Mouse (Mus musculus) frontal cortex, postnatal 14 days (tissue): Measurements from ENCODE around the gene Zfp488.
A peak's percentile ranks its signal among the peaks of the same experiment; 100 is the strongest.

Experiments
- DNase-seq, 2 experiments: peaks; one replicate each; pipeline ENCODE4 v3.0.0; 2022; ENCODE audit warnings: low spot score in 2 of 2

Zfp488 gene

DNA sequence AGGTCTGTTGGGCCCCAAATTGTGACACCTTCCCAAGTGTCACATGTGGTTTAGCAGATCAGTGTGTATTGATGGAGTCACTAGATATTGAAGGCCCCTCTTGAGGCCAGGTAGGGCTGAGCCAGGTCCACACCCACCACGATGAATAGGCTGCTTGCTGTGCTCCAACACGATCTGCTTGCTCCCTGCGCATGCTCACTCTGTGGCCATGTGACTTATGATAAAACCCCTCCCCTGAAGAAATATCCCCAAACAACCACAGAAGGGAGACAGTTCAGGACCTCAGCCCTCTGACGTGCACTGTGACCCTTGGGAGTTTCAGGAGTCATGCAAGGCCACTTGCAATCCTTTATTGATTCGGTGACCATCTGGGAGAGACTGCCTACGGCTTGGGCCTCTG, 32.4 kb downstream of the Zfp488 start:
- DNase-seq, result no peak

DNA sequence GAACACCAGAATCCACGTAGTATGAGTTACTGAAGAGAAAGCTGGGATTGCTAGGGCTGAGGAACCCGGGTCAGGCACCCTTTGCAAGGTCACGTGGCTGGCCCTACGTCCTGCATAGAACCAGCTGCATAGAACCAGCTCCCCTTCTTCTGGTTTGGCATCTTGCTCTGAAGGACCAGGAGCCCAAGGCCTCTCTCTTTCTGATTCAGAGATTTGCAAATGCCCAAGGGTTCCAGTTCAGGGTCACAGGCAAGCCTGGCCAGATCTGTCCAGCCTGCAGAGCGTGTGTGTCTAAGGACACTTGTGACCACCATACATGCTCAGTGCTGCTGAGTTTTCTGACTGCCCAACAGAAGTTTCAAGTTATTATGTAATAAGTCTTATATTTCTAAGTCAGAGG, 36.3 kb downstream of the Zfp488 start:
- DNase-seq, result no peak

DNA sequence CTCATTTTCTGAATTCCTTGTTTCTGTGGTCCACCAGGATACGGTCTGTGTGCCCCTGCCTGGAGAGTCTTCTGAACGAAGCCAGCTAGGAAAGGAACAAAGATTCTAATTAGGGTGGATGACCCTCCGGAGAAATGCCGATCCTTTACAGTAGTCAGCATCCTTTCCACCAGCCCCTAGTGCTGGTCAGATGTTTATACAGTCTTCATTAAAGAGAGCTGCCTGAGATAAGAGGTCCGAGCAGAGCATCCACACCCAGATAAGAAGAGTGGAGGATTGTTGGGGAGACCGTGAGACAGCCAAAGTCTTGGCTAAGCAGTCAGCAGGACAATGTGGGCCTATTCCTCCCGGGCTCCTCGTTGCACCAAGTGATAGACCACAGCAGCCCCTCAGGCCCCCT, 37.8 kb downstream of the Zfp488 start, which contains the start of gene Gdf2:
Gdf2 (plus strand) TSS at position 301 of the 400 bp plus-strand sequence.
- DNase-seq, result no peak

DNA sequence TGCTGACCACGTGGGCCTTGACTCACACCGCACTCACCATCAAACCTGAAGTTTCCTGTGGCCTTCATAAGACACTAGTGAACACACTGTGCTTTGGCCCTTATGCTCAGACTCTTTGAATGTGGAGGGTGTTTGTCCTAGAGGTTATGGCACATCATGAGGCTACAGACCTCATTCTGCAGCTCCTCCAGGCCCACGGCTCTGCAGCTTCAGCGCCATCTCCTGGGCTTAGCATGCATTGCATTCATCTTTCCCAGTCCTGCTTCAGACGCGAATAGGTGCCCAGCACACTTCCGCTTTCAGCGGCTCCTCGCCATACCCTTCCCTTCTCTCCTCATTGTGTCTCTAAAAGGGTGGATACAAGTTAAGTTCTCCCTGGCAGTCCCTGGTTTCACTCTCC, 39.4 kb downstream of the Zfp488 start:
- DNase-seq, result peak; percentile 45 to 67

DNA sequence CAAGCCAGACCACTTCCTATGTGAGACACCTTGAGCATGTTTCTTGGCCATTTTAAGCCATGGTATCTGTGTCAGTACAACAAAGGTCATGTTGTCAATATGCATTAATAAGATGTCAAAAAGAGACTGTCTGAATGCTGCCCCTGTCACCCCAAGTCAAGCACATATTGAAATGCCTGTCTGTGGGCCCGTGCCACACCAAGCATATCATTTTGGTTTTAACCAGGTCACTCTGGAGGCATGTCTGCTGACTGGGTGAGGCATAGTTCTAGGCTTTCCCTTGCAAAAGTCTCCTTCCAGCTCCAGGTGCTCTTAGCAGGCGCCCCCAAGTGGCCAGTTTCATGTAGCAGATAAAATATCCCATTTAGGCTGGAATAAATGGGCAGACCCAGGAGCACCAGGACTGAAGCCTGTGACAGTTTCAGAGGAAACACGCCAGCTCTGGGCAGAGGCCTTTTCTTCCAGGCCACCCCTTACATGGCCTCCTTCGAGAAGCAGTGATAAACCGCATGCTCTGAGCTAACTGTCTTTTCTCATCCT, 44.7 kb downstream of the Zfp488 start:
- DNase-seq, result peak in 1 of 2 experiments; percentile 56

DNA sequence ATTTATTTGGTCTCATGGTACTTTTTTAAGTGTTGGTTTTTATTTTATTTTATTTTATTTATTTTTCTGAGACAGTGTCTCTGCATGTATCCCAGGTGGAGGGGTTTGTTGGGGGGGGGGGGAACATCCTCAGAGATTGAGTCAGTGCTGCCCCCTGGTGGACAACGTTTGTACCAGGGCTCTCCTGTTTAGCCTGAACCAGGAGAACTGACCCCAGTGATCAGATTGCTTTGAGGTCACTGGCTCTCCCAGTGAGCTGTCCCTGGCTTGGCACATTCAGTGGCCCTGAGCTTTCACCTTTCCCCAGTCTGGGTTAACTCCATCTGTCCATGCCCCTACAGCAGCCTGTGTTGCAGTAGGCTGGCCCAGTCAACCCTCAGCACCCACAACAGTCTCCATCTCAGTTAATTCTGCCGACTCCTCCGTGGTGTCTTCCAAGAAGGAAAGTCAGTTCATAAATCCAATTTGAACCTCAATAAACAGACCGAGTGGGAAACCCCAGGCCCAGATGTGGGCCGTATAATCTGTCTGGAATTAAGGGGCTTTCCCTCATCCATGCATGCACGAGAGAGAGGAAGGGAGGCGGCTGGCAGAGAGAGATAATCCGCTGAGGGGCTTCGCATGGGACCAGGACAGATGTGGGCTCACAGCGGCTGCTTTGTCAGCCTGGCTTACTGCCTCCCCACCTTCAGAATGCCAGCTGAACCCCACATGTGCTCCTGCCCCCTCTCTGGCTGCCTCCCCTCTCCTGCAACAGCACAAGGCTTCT, 45.4 kb downstream of the Zfp488 start:
- peak in 1 of 2 experiments; percentile 49 for DNase-seq

DNA sequence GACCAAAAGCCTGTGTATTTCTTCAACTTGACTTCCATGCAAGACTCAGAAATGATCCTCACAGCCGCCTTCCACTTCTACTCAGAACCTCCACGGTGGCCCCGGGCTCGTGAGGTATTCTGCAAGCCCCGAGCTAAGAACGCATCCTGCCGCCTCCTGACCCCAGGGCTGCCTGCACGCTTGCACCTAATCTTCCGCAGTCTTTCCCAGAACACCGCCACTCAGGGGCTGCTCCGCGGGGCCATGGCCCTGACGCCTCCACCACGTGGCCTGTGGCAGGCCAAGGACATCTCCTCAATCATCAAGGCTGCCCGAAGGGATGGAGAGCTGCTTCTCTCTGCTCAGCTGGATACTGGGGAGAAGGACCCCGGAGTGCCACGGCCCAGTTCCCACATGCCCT, 46.7 kb downstream of the Zfp488 start:
- DNase-seq, result no peak

DNA sequence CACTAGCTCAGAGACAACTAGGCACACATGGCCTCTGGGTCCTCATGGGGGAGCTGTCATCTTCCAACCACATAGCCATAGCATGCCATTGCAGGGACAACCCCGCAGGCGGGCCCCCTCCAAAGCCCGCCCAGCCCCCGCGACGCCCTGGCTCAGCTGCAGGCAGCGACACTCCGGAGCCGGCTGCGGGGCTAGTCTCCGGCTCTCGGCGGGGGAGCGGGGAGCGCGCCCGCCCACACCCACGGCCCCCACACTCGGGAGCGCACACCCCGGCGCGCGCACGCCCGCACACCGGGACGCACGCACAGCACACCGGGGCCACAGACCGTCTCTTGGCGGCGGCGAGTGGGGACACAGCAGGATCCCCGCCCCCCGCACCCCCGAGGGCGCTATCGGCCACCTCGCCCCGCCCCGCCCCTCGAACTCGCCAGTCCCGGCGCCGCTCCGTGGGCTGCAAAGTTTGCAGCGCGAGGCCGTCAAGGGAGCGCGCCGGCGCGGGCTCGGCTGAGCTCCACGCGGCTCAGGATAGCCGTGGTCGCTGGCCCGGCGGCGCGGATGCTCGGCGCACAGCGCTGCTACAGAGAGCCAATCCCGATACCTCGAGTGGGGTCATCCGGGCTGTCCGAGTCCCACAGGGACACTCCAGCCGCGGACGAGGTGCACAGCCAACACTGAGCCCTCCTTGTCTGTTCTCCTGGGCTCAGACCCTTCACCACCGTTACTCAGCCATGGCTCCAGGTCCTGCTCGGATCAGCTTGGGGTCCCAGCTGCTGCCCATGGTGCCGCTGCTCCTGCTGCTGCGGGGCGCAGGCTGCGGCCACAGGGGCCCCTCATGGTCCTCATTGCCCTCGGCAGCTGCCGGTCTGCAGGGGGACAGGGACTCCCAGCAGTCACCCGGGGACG, 55.1 kb downstream of the Zfp488 start, which contains the start of gene Gdf10:
Gdf10 (plus strand) TSS at position 420 of the 903 bp plus-strand sequence.
- peak in 1 of 2 experiments; percentile 18 for DNase-seq

DNA sequence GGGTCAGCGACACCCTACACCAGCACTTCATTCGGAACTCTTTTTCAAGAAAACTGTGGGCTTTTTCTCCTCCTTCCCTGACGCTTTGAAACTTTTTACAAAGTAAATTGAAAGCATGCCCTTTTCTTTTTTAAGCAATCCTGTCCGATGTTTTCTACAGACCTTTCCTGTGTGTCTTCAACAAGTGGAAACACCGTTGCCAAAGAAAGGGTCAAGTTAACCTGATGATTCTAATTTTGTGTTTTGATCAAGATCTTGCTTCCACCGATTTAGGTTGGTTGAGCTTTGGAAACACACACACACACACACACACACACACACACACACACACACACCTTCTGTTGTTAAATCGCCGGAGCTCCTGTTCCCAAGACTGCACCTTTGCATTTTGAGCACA, 55.8 kb downstream of the Zfp488 start:
- DNase-seq, result no peak

DNA sequence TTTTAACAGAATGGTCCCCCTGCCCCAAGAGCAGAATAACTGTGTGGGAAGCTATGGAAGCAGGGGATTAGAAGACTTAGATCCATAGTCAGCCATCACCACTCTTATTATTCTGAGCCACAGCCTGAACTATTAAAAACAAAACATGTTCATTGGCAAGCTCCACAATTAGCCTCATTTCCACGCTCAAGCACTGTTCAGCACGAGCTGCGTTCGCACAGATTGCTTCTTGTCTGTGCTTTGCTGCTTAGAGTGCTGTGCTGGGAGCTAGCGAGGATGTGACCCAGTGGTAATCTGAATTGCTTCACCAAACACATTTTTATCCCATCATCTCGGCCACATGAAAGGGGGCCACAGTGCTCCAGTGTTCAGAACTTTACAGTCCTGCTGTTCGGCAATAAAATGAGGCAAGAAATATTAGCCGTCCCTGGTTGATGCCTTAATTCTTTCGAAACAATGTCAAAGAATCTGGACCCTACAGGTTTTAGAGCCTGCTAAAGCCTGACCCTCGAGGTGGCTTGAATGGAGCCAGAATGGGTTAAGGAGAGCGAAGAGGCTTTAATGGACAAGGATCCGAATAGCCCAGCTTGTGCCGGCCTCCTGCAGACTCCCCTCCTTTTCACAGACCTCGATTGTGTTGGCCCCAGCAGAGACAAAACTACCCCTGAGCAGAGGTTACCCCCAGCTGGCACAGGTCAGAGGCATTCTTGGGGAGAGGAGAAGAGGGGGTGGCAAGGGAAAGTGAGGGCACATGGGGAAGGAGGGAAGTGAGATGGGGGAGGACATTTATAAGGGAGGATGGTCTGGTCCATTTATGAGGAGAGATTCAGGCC, 57.6 kb downstream of the Zfp488 start:
- DNase-seq, result no peak
